Mouse (Mus musculus) spleen, postnatal 14 days (tissue): ENCODE results near the gene Itpr3.

Experiments
- DNase-seq, 2 experiments: peaks; one replicate each; pipeline ENCODE4 v3.0.0; 2021 to 2022; ENCODE audit warnings: low spot score in 2 of 2

Gene Itpr3

DNA sequence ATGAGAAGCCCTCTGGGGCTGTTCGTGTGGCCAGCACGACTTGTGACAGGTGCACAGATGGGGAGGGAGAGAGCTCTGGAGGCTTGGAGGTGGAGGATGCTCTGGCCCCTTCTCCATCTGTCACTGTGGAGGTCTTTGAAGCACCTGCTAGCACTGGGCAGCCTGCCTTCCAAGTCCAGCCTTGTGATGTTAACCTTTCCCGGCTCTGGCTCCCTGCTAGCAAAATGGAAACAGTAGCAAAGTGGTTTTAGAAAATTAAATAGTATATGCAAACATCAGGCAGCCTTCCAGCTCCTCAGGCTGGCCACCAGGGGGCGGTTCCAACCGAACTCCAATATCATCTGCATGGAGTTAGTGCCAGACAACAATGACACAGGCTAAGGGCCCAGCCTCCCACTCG, 14.5 kb downstream of the Itpr3 start:
- peak in 1 of 2 experiments; percentile 43 for DNase-seq

DNA sequence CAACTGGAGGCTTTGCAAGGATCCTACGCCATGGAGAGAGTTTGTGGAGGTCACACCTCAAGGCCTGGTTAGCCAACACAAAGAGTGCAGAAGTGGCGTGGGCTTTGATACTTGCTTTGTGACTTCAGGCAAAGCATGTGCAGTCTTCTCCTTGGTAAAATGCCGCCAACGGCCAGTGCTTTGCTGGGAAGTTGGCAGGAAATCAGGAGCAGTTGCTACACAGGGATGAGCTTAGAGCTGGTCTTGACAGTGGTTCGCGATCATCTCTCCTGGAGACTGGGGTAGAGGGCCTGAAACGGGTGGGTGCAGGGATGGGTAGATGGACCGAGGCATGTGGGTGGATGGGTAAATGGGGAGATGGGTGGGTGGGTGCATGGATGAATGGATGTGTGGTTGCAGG, 15.3 kb downstream of the Itpr3 start:
- DNase-seq = no peak

DNA sequence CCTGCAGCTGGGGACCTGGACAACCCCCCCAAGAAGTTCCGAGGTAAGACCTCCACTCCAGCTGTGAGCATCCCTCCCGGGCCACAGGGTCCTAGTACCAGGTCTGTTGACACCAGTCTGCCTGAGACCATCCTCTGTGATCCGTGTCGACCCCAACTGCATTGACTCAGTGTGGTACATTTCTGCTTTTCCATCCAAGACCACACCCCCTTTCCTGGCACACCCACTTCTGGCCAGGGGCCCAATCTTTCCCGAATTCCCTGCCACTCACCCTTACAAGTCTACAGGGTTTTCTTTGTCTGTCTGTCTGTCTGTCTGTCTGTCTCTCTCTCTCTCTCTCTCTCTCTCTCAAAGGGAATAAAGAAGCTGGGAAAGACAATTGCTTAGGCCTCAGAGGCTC, 16.0 kb downstream of the Itpr3 start:
- DNase-seq = no peak

DNA sequence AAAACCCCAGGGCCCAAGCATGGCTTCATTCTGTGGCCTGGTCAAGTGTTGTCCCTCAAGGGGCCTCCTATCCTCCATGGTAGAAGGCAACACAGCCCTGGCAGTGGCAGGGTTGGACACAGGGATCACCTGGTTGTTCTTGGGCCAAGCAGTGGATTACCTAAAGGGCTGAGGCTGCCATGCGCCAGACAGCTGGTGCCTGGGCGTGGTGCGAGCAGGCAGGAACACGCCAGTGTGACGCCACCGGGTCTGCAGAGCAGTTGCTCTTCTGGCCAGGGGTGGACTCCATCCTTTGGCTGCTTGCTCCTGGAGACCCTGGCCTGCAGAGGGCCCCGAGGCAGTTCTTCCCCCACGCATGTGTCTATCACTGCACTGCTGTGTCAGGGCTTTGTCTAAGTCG, 16.7 kb downstream of the Itpr3 start:
- DNase-seq = no peak

DNA sequence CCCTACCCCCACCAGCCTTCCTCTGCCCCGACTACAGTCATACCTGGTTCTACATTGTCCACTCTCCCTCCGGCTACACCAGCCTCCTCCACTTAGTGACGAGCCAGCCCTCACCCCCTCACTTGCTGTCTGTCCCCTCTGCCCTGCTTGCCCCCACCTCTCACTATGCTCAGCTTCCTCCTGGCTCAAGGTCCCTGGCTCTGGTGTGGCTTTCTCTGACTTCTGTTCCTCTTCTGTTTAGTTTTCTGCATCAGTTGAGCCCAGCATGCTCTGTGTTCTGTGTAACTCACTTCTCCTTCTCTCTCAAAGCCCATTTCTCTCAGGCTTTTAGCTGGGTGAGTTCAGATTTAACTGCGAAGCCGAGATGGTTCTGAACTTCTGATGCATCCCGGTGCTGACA, 17.1 kb downstream of the Itpr3 start:
- DNase-seq = no peak

DNA sequence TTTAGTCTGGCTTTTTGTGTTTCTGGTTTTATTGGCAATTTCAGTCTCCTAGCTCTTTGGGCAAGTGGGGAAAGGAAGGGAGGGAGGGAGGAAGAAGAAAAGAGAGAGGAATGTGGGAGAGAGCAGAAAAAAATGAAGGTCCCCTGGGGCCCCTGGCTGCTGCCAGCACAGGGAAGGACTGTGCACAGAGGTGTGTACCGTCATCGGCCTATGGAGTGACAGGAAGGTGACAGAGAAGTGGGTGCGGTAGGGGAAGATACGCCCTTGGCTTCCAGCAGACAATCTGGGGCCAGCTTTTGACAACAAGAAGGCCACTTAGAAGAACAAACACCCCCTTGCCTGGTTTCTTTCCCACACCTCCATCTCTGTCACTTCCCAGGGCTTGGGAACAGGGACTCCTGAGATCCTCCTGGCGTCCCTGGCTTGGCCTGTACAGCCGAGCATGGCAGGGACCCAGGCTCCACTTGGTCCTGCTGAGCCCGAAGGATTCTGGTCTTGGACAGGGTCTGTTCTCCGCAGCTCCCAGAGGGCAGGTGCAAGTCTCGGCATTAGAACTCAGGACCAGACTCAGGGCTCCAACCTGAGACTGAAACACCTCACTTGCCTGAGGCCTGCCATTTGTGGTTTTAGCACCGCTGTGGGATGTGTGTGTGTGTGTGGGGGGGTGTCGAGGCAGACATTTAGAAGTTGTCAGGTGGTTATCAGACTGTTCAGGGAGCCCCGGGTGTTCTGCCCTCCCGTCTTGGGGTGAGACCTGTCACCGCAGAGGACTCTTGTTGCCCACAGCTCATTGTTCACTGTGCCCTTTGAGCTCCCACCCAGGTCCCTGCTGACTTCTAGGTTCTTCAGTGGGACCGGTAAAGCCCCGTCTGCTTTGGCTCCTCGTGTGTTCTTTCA, 18.0 kb downstream of the Itpr3 start:
- DNase-seq = no peak

DNA sequence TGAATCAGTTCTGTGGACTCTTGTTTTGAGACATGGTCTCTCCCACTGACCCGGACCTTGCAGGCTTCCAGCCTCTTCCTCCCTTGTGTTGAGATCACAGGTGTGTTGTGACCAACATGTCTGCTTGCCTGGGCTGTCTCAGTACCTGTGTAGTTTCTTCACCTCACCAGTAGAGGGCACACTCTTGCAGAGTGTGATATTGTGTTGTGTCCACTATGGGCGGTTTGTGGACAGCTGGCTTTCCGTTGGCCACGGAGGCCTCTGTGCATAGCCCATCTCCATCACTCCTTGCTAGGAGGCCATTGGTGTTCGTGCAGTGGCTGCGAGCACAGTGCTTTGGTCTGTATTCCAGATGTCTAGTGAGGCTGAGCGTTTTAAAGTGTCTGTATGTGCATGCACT, 20.0 kb downstream of the Itpr3 start:
- no peak for DNase-seq

DNA sequence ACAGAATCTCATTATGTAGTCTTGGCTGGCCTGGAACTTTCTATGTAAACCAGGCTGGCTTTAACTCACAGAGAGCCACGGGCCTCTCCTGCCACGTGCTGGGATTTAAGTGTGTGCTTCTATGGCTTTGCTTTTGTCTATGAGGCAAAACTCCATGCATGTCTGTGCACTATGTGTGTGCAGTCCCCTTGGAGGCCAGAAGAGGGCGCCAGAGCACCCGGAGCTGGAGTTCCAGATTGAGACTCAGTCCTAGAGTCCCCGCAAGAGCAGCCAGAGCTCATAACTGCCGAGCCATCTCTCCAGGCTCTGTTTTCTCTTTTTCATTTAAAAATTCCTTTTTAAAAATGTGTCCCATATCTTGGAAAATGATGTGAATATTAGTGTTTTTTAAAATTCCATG, 20.8 kb downstream of the Itpr3 start:
- DNase-seq = peak in 1 of 2 experiments; percentile 21

DNA sequence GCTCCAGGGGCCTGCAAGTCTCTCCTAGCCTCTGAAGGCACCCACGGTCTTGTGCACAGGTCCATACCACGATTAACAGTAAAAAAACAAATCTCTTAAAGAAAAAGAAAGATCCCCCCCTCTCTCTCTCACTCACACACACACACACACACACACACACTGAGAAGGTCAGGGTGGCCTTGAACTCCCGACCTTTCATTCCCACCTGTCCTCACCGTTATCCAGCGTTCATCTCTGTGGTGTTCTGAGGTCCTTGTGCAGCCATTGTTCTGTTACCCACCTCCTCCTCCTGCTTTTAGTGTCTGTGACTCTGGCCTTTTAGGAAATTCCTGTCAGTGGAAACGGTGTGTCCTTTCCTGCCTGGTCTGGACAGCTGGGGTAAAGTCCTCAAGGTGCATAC, 21.4 kb downstream of the Itpr3 start:
- no peak for DNase-seq

DNA sequence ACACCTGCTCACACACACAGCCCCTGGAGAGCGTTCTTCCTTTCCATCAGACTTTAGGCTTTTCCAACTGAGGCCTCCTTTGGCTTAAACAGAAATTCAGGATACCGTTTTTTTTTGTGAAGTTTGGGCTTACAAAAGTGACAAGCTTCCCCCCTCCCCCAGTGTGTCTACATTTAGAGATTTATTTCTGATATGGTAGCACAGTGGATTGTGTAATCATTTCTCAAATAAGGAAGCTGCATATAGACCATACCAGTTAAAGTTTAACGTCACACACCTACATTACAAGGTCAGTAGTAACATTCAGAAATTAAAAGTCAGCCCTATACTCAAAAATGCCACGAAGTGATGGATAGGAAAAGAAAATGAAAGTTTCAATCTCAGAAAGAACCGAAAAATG, 24.8 kb downstream of the Itpr3 start:
- DNase-seq = no peak

DNA sequence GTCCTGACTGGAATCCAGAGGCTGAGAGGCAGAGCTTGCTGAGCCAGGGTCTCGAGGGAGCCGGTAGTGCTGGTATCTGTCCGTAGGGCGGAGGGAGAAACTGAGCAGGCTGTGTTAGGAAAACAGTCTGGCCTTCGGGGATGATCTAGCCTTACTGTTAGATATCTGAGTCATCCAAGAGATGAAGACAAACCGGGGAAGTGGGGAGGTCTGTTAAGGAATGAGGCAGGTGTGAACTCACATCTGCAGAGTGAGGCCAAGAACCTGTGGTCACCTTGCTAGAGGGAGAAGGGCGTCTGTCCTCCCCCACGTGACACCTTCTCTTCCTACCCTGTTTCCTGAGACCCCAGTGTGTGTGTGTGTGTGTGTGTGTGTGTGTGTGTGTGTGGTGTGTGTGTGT, 25.7 kb downstream of the Itpr3 start:
- no peak for DNase-seq

DNA sequence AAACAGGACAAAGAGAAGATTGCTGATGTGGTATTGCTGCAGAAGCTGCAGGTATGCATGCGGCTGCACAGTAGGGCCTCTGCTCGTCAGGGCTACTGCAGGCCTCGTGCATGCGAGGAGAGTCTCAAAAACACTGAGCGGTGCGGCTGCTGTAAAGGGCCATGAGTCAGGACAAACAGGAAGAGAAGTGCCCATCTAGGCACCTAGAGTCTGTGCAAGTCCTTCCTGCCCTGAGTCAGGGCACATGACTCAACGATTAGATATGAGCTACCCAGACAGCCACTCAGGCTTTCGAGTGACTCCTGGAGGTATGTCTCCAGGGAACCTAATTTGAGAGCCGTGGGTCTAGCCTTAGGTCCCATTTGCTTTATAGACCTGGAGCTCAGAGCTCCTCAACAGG, 26.5 kb downstream of the Itpr3 start:
- no peak for DNase-seq

DNA sequence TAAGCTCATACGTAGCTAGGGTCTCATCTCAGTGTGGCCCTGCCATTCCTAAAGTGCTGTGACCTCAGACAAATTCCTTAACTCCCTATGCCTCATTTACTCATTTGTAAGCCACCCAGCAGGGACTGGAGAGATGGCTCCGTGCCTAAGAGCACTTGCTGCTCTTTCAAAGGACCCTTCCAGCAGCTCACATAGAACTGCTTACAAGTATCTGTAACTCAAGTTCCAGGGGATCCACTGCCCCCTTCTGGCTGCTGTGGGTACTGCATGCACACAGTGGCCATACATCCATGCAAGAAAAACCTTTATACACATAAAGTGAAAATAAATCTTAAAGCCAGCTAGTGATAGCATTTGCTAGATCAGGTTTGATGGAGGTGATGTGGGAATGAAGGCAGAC, 28.6 kb downstream of the Itpr3 start:
- DNase-seq = peak; percentile 46 to 74

DNA sequence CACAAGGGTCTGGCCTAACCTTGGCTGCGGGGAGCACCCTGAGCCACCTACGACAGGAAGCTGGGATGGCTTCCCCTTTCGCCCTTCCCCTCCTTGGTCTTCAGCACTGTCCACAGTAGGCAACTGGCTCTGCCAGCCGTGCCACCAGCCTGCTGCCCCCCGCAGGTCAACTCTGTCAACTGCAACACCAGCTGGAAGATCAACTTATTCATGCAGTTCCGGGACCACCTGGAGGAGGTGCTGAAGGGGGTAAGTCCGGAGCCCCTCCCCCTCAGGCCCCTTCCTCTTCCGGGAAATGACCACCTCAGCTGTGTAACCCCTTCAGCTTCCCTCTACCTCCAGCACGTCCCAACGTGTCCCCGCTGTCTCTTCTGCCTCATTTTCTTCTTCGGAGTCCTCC, 30.3 kb downstream of the Itpr3 start:
- DNase-seq = peak in 1 of 2 experiments; percentile 41

DNA sequence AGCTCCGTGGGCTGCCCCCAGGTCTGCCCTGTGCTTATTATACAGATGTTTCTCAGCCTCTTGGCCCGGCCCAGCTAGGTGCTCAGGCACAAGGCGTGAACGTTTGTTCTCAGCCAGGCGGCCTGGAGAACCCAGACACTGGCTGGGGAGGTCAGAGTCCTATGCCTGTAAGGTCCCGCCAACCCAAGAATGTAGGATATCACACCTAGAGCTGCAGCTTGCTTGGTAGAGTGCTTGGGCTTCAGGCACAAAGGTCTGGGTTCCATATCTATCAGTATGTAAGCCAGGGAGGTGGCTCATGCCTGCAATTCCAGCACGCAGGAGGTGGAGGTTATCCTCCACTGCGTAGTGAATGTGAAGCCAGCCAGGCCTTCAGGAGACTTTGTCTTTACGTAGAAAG, 33.0 kb downstream of the Itpr3 start:
- no peak for DNase-seq

DNA sequence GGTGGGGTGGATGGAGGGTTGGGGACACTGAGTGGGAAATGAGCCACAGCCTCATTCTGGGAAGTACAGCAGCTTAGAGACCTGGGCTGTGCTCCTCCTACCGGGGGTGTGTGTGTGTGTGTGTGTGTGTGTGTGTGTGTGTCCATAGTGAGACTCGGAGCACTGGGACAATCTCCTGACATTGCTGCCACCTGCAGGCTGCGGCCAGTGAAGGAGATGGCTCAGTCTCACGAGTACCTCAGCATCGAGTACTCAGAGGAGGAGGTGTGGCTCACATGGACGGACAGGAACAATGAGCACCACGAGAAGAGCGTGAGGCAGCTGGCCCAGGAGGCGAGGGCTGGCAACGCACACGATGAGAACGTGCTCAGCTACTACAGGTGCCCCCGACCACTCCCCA, 38.6 kb downstream of the Itpr3 start:
- DNase-seq = no peak

DNA sequence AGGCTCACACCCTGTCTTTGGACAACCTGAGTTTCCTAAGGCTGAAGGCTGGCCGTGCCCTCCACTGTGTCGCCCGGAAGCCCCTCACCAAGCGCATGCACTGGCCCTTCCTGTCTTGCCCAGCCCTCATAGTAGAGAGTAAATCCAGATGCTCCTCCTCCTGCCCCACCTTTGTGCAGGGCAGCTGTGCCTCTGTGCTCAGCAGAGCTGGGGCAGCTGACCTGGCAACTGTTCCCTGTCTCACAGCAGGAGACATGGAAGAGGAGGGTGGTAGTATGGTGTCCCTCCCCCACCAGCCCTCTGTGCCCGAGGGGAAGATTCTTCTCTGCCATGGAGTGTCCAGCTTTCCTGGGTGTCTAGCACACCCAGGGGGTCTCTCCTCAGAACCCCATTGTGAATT, 44.6 kb downstream of the Itpr3 start:
- no peak for DNase-seq

DNA sequence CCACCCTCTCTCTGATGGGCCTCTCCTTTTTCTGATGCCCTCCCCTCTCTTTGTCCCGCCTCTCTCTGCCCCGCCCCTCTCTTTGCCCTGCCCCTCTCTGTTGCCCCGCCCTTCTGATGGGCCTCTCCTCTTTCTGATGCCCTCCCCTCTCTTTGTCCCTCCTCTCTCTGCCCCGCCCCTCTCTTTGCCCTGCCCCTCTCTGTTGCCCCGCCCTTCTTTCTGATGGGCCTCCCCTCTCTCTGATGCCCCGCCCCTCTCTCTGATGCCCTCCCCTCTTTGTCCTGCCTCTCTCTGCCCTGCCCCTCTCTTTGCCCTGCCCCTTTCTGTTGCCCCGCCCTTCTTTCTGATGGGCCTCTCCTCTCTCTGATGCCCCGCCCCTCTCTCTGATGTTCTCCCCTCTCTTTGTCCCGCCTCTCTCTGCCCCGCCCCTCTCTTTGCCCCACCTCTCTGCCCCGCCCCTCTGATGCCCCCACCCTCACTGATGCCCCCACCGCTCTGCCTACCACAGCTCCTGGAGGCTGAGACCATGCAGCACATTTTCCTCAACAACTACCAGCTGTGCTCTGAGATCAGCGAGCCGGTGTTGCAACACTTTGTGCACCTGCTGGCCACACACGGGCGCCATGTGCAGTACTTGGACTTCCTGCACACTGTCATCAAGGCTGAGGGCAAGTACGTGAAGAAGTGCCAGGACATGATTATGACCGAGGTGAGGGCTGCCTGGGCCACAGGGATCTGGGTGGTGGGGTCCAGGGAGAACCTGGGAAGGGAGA, 48.8 kb downstream of the Itpr3 start:
- no peak for DNase-seq

DNA sequence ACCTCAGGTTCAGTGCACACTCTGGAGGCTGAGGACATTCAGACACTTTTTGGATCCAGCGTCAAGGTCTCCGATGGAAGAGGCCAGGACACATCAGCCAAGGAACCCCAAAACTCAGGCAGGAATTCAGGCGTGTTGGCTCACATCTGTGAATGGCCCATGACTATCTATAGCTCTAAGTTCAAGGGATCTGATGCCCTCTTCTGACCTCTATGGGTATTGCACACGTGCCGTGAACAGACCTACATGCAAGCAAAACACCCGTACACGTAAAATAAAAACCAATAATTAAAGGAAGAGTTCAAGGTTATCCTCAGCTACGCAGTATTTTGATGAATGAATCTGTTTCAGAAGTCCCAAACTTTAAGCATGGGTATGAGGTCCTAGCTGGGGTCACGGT, 49.6 kb downstream of the Itpr3 start:
- peak in 1 of 2 experiments; percentile 20 for DNase-seq

DNA sequence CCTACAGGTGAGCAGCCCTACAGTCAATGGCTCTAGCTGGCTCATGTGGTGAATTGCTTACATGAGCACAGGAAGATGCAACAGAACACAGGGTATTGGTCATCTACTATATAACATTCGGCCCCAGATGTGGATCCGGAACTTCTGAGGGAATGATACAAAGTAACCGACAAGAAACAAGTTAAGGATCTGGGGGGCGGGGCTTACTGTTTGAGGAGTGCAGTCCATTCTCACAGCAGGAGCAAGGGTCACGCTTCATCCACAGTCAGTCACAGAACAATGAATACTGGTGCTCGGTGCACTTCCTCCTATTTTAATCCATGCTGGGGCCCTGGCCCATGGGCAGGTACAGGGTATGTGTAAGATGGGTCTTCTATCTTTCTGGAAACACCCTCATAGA, 50.8 kb downstream of the Itpr3 start:
- DNase-seq = no peak

DNA sequence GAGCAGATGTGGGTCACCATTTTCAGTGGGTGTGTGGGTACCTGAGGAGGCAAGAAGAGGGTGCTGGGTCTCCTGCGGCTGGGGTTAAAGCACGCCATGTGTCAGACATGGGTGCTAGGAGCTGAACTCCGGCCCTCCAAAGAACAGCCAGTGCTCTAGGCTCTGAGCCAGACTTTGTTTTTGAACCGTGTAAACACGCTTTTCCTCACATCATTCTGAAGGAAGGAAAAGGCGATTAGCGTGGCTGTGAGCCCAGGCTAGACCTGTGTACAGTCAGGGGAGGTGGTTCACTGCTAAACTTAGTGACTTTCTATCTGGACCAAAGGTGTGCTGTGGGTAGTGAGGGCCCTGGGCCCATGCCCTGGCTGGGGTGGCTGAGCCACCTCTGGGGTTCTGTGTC, 53.0 kb downstream of the Itpr3 start:
- DNase-seq = no peak

DNA sequence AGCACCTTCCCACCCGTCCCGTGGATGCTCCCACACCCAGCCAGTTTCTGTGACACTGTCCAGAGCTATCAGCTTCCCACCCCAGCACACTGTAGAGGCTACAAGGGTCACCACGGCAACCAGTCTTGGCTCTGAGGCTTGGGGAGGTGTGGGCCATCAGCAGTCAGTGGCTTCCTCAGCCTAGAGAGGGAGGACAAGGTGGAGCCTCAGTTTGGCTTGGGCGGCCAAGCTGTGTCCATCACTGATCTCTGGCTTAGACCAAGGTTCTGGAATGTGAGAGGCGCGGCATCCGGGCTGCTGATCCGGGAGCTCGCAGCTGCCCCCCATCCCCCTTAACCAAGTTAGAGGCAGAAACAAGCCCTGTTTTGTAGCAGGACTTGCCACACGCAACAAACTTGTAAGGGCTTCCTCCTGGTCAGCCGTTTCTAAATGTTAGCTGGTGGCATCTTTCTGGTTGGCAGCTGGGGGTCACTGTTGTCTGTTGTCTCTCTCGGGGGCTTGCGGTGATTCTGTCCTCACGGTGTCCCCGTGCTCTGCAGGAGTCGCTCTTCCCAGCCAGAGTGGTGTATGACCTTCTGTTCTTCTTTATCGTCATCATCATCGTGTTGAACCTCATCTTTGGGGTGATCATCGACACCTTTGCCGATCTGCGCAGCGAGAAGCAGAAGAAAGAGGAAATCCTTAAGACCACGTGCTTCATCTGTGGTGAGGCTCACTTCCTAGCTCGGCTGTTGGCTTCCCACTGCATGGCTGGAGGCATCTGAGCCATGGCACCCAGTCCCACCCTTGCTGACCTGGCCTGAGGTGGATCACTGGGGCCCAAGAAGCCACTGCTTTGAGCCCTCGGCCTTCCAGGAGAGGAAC, 61.8 kb downstream of the Itpr3 start:
- DNase-seq = no peak
